Mouse (Mus musculus): ENCODE measurements around the gene Ociad2. TPM values are rescaled to one million over a fixed set of nuclear protein-coding genes. Genes with fewer than 3 reads are reported as not detected.
A peak's percentile ranks its signal among the peaks of the same experiment; 100 is the strongest.

Gene Ociad2
- total and polyA plus RNA-seq, 2 experiments from 2014 or later = 12.7 to 30.6 TPM

GRCm38 (mm10) chr5:73339779-73340722 is 777 bp downstream of the Ociad2 start:
- H3K4me3 ChIP-seq (ENCODE audit: low read depth, low read length) = no peak overlapping the region
- H3K27ac ChIP-seq (ENCODE audit: low read depth, low read length) = no peak overlapping the region
- H3K9me3 ChIP-seq (ENCODE audit: low read length) = no peaks in the 10 kb centered on the region
- no peak for DNase-seq
- no peak for TF ChIP-seq CTCF (IDR thresholded peaks at IDR 0.05; ENCODE audit: low read depth)
- no peak for ATAC-seq
- H3K4me1 ChIP-seq (ENCODE audit: insufficient read depth) = peaks cover 5% of the 10 kb centered on the region
- H3K27me3 ChIP-seq (ENCODE audit: insufficient read depth, low read length) = no peaks in the 10 kb centered on the region
- 89% methylated on average over 9 of the region's 9 CpGs for WGBS
- H3K9ac ChIP-seq = no peak overlapping the region
- no peaks in the 10 kb centered on the region for H3K36me3 ChIP-seq (ENCODE audit: insufficient read depth)
- H3K4me2 ChIP-seq (ENCODE audit: low read depth) = no peak overlapping the region

- ATAC-seq = peak; percentile 73
- Histone ChIP-seq H3K9me3 (ENCODE audit: low read length) (no peaks in the 10 kb centered on the region), H3K27me3 (ENCODE audit: insufficient read depth, low read length) (no peaks in the 10 kb centered on the region), H3K4me1 (ENCODE audit: insufficient read depth) (no peaks in the 10 kb centered on the region; the same call in 1 of the 2 replicates), H3K9ac (peak overlapping the region; percentile 65), H3K36me3 (ENCODE audit: insufficient read depth) (no peaks in the 10 kb centered on the region), H3K4me2 (ENCODE audit: low read depth) (peak overlapping the region; percentile 84), H3K4me3 (ENCODE audit: low read depth, low read length) (peak overlapping the region; percentile 51), H3K27ac (ENCODE audit: low read depth, low read length) (no peak overlapping the region; the same call in 1 of the 2 replicates)
- 35% methylated on average over 14 of the region's 14 CpGs for WGBS
- no peak for TF ChIP-seq CTCF (IDR thresholded peaks at IDR 0.05; ENCODE audit: low read depth)
- DNase-seq = peak; percentile 67
These were observed 2.0 kb downstream of the Ociad2 start for GRCm38 (mm10) chr5:73338832-73339163.

GRCm38 (mm10) chr5:73337961-73338831 is 2.6 kb downstream of the Ociad2 start:
- ATAC-seq (peak; percentile 86), DNase-seq (peak; percentile 76)
- Histone ChIP-seq H3K4me1 (ENCODE audit: insufficient read depth) (no peaks in the 10 kb centered on the region; the same call in 1 of the 2 replicates), H3K4me3 (ENCODE audit: low read depth, low read length) (peak overlapping the region; percentile 51), H3K4me2 (ENCODE audit: low read depth) (peak overlapping the region; percentile 84), H3K9me3 (ENCODE audit: low read length) (no peaks in the 10 kb centered on the region), H3K27me3 (ENCODE audit: insufficient read depth, low read length) (no peaks in the 10 kb centered on the region), H3K27ac (ENCODE audit: low read depth, low read length) (no peak overlapping the region; the same call in 1 of the 2 replicates), H3K36me3 (ENCODE audit: insufficient read depth) (no peaks in the 10 kb centered on the region), H3K9ac (peak overlapping the region; percentile 65)
- 2% methylated on average over 41 of the region's 41 CpGs for WGBS
- no peak for TF ChIP-seq CTCF (IDR thresholded peaks at IDR 0.05; ENCODE audit: low read depth)

- no peak for ATAC-seq
- Histone ChIP-seq H3K4me1 (ENCODE audit: insufficient read depth) (no peaks in the 10 kb centered on the region; the same call in 1 of the 2 replicates), H3K4me3 (ENCODE audit: low read depth, low read length) (no peak overlapping the region), H3K27ac (ENCODE audit: low read depth, low read length) (no peak overlapping the region), H3K27me3 (ENCODE audit: insufficient read depth, low read length) (no peaks in the 10 kb centered on the region), H3K36me3 (ENCODE audit: insufficient read depth) (0 out of 2 replicates have a peak, but pooled peaks cover 2% of the 10 kb centered on the region), H3K4me2 (ENCODE audit: low read depth) (no peak overlapping the region), H3K9me3 (ENCODE audit: low read length) (no peaks in the 10 kb centered on the region), H3K9ac (no peak overlapping the region)
- 89% methylated on average over 5 of the region's 5 CpGs for WGBS
- DNase-seq = no peak
- TF ChIP-seq CTCF (IDR thresholded peaks at IDR 0.05; ENCODE audit: low read depth) = no peak
These were observed 4.4 kb downstream of the Ociad2 start for GRCm38 (mm10) chr5:73336448-73336847.

- H3K4me1 ChIP-seq (ENCODE audit: insufficient read depth) = no peaks in the 10 kb centered on the region
- no peak overlapping the region for H3K4me3 ChIP-seq (ENCODE audit: low read depth, low read length)
- 0 out of 2 replicates have a peak, but pooled peaks cover 8% of the 10 kb centered on the region for H3K36me3 ChIP-seq (ENCODE audit: insufficient read depth)
- DNase-seq = no peak
- ATAC-seq = no peak
- no peaks in the 10 kb centered on the region for H3K27me3 ChIP-seq (ENCODE audit: insufficient read depth, low read length)
- 52% methylated on average over 4 of the region's 4 CpGs for WGBS
- no peaks in the 10 kb centered on the region for H3K9me3 ChIP-seq (ENCODE audit: low read length)
- no peak overlapping the region for H3K27ac ChIP-seq (ENCODE audit: low read depth, low read length)
- TF ChIP-seq CTCF (IDR thresholded peaks at IDR 0.05; ENCODE audit: low read depth) = no peak
- no peak overlapping the region for H3K4me2 ChIP-seq (ENCODE audit: low read depth)
- H3K9ac ChIP-seq = no peak overlapping the region
These were observed 9.8 kb downstream of the Ociad2 start for GRCm38 (mm10) chr5:73331002-73331401.

GRCm38 (mm10) chr5:73324526-73325170 is 16.2 kb downstream of the Ociad2 start:
- DNase-seq (no peak), ATAC-seq (no peak)
- 91% methylated on average over 8 of the region's 8 CpGs for WGBS
- 0 out of 2 replicates have a peak, but pooled peaks cover 3% of the 10 kb centered on the region for H3K36me3 ChIP-seq (ENCODE audit: insufficient read depth)
- no peak overlapping the region for H3K9ac ChIP-seq
- no peak overlapping the region for H3K4me2 ChIP-seq (ENCODE audit: low read depth)
- no peak overlapping the region for H3K4me3 ChIP-seq (ENCODE audit: low read depth, low read length)
- H3K9me3 ChIP-seq (ENCODE audit: low read length) = no peaks in the 10 kb centered on the region
- H3K4me1 ChIP-seq (ENCODE audit: insufficient read depth) = no peaks in the 10 kb centered on the region
- TF ChIP-seq CTCF (IDR thresholded peaks at IDR 0.05; ENCODE audit: low read depth) = no peak
- H3K27me3 ChIP-seq (ENCODE audit: insufficient read depth, low read length) = no peaks in the 10 kb centered on the region
- H3K27ac ChIP-seq (ENCODE audit: low read depth, low read length) = no peak overlapping the region

All from forebrain, postnatal 0 days (tissue).